Mouse (Mus musculus): ENCODE measurements at regions not wholly inside any gene's neighbourhood (a gene's known extent, or its start where the extent isn't known, plus 50 kb on each side); places are given as distances from the start of the nearest gene placed in this dataset.
A peak's percentile ranks its signal among the peaks of the same experiment; 100 is the strongest.

- DNase-seq (ENCODE audit: low read depth, low spot score): no peak
Observed at GRCm38 (mm10) chr2:45197955-45198631, 80.9 kb upstream of the Zeb2 start.

- DNase-seq (ENCODE audit: low read depth, low spot score): no peak
Observed at GRCm38 (mm10) chr2:45197342-45197741, 80.1 kb upstream of the Zeb2 start.

GRCm38 (mm10) chr2:45196511-45196910 lies 79.3 kb upstream of the Zeb2 start:
- DNase-seq (ENCODE audit: low read depth, low spot score): no peak

GRCm38 (mm10) chr2:45194335-45194734 lies 77.1 kb upstream of the Zeb2 start:
- DNase-seq (ENCODE audit: low read depth, low spot score): no peak

GRCm38 (mm10) chr2:45185621-45185999 lies 68.4 kb upstream of the Zeb2 start:
- no peak for DNase-seq (ENCODE audit: low read depth, low spot score)

GRCm38 (mm10) chr2:45184704-45185620 lies 67.8 kb upstream of the Zeb2 start:
- DNase-seq (ENCODE audit: low read depth, low spot score): peak; percentile 20

- DNase-seq (ENCODE audit: low read depth, low spot score): no peak
Observed at GRCm38 (mm10) chr2:45184149-45184548, 67.0 kb upstream of the Zeb2 start.

GRCm38 (mm10) chr2:45182876-45183275 lies 65.7 kb upstream of the Zeb2 start:
- DNase-seq (ENCODE audit: low read depth, low spot score): no peak

- no peak for DNase-seq (ENCODE audit: low read depth, low spot score)
Observed at GRCm38 (mm10) chr2:45181552-45181951, 64.4 kb upstream of the Zeb2 start.

- no peak for DNase-seq (ENCODE audit: low read depth, low spot score)
Observed at GRCm38 (mm10) chr2:45178849-45179453, 61.8 kb upstream of the Zeb2 start.

GRCm38 (mm10) chr2:45172382-45172781 lies 55.2 kb upstream of the Zeb2 start:
- no peak for DNase-seq (ENCODE audit: low read depth, low spot score)

- DNase-seq (ENCODE audit: low read depth, low spot score): no peak
Observed at GRCm38 (mm10) chr2:45171520-45172173, 54.5 kb upstream of the Zeb2 start.

GRCm38 (mm10) chr2:45170272-45170671 lies 53.1 kb upstream of the Zeb2 start:
- DNase-seq (ENCODE audit: low read depth, low spot score): no peak

- no peak for DNase-seq (ENCODE audit: low read depth, low spot score)
Observed at GRCm38 (mm10) chr2:45169429-45170070, 52.4 kb upstream of the Zeb2 start.

- no peak for DNase-seq (ENCODE audit: low read depth, low spot score)
Observed at GRCm38 (mm10) chr2:45168606-45169005, 51.4 kb upstream of the Zeb2 start.

All from ES-CJ7 (cell line).